Mouse (Mus musculus): ENCODE data around the gene Gpc3.

Gene Gpc3

GRCm38 (mm10) chrX:52557489-52557888 lies 56.3 kb downstream of the Gpc3 start:
- CTCF ChIA-PET: no interaction called here

DNA sequence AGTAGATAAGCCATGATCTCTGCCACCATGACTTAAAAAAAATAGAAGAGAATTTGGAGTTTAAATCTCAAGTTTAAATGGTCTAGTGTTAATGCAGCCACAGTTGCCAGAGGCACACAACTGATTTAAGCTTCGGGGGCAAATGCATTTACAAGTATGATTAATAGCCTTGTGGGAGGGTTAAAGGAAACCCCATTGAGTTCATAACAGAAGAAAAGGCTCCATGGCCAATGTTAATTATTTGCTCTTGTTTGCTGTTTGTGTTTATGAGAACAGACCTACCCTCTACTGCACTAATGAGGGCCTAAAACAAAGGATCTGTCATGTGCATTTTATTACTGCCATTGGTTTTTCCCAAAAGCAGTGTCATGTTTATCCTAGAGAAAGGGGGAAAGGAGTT lies 62.5 kb downstream of the Gpc3 start:
- CTCF ChIA-PET: no interaction called here

- CTCF ChIA-PET: no interaction called here
These were observed 69.1 kb downstream of the Gpc3 start for GRCm38 (mm10) chrX:52544623-52545022.

- CTCF ChIA-PET: no interaction called here
These were observed 76.5 kb downstream of the Gpc3 start for GRCm38 (mm10) chrX:52537282-52537681.

DNA sequence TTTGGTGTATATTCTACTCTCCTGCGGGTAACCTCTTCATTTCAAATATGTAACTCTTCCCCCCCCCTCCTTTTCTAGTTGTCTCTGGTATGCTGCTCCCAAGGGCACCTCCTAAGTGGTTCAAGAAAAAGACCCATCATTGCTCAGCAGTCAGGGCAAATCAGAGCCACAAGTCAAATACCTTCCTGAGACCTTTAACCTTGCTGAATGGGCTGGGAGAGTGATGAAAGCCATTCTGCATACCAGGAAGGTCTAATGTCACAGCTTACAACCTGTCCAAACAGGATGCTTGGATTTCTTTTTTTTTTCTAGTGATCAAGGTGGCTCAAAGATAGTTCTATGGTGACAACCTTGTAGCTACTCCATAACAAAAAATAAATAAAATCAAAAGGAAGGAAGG lies 80.0 kb downstream of the Gpc3 start:
- CTCF ChIA-PET: no interaction called here

DNA sequence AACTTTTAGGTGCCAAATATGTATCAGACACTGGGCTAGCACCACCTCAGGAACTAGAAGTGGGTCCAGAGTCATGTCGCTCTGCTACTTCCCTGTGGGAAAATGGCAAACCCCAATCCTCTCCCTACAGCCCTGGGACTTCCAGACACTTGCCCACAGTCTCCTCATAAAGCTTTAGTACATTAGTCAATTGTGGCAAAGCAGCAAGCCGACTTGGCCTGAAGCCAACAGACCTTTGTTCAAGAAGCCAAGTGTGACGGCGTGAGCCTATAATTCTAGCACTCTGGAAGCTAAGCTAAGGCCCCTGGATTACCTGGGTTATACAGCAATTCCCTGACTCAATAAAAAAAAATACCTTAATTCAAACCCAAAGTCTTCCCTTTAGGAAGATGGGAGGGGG lies 80.7 kb downstream of the Gpc3 start:
- CTCF ChIA-PET: no interaction called here

GRCm38 (mm10) chrX:52532124-52532523 lies 81.6 kb downstream of the Gpc3 start:
- CTCF ChIA-PET: no interaction called here

GRCm38 (mm10) chrX:52526086-52526485 lies 87.7 kb downstream of the Gpc3 start:
- CTCF ChIA-PET: no interaction called here

- CTCF ChIA-PET: no interaction called here
These were observed 88.6 kb downstream of the Gpc3 start for GRCm38 (mm10) chrX:52525132-52525531.

DNA sequence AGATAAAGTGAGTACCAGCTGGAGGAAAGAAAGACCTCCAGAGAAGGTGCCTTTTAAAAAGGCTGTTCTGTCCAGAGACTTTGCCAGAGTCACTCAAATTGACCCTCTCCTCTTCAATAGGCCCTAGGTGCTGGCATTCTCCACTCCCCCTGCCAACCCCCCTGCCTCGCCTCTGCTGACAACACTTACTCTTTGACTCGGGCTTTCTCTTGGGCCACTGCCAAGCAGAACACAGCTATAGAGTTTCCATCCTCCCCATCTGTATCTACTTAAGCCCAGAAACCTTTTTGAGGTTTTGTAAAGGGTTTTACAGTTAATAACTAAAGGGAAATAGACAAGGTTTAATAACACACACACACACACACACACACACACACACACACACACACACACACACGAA lies 99.2 kb downstream of the Gpc3 start:
- CTCF ChIA-PET: no interaction called here

GRCm38 (mm10) chrX:52511151-52511550 lies 102.6 kb downstream of the Gpc3 start:
- CTCF ChIA-PET: no interaction called here

DNA sequence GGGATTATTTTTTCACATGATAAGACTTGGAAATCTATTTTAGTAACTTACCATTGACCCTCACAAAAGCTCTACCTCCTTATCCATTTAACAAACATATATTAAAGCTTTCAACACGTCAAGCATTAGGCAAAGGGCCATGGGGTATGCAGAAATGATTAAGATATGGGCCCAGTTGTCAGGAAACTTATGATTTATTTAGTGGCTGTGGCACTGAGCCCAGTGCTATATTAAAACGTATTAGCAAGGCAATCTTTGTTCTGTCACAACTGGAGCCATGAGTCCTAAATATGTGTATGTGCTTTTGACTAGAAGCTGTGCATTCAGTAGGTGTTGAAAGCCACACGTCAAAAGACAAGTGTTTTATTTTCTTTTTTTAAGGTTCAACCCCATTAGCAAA lies 109.9 kb downstream of the Gpc3 start:
- CTCF ChIA-PET: no interaction called here

GRCm38 (mm10) chrX:52489461-52489860 lies 124.3 kb downstream of the Gpc3 start:
- CTCF ChIA-PET: no interaction called here

DNA sequence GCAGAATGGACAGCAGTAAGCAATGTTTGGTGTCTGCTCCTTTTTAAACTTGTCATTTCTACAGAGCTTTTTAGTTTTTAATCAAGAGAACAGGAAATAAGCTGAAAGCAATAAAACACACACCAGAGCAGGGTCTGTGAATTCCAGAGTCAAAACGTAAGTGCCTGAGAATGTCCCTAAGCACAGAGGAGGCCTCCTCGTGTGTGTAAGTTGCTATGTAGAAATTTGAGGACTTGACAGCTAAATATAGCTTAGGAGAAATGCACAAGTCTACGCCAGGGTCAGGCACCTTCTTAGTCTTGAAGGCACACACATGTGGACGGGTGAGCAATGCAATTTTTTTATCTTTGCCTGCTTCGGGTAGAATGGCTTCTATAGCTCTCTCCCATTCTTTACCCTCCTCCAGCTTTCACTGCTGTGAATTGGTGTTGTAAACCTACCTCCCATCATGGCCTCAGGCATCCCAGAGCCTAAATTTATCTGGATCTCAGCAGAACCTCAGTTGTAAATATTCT lies 158.6 kb downstream of the Gpc3 start:
- CTCF ChIA-PET: no interaction called here

GRCm38 (mm10) chrX:52453445-52454182 lies 160.1 kb downstream of the Gpc3 start:
- CTCF ChIA-PET: no interaction called here

DNA sequence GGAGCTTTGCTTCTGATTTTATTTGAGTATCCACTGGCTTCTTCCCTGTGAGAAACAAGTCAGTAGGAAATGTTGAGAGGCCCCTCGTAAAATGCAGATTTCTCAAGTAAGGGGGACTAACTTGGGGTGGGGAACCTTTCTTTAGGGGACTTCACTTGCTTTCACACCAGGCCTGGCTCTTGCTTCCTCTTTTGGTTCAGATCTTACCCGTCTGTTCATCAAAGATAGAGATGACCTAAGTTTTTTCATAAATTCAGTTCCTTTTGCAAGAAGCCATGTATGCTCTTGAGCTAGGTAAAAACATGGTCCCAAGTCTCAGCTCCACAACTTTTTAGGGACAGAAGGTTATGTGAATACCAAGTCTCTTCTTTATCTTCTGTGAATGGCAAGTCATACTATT lies 164.6 kb downstream of the Gpc3 start:
- CTCF ChIA-PET: interaction anchor here (0.6 kb wide), 1 partner anchor 243 kb away, joined by 8 read pairs; no protein-coding TSS in a partner anchor

DNA sequence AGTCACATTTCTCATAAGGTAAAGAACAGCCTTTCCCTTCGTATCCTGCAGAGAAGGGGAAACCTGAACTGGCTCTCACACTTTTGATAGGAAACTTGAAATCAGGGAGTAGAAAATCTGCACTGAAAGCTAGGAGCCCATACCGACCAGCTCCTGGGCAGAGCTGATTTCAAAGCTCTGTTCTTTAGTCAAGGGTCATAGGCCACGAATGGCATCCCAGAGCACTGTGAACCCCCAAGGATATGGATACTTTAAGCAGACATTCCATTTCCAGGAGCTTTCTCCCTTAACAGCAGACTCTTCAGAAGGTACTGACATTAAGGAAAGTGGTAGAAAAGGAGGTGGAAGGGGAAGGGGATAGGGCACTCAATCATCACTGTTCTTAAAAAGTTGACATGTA lies 165.3 kb downstream of the Gpc3 start:
- CTCF ChIA-PET: interaction anchor here (0.6 kb wide), 1 partner anchor 244 kb away, joined by 8 read pairs; no protein-coding TSS in a partner anchor

- CTCF ChIA-PET: no interaction called here
These were observed 167.2 kb downstream of the Gpc3 start for GRCm38 (mm10) chrX:52446530-52446929.

GRCm38 (mm10) chrX:52444977-52445376 lies 168.8 kb downstream of the Gpc3 start:
- CTCF ChIA-PET: no interaction called here

DNA sequence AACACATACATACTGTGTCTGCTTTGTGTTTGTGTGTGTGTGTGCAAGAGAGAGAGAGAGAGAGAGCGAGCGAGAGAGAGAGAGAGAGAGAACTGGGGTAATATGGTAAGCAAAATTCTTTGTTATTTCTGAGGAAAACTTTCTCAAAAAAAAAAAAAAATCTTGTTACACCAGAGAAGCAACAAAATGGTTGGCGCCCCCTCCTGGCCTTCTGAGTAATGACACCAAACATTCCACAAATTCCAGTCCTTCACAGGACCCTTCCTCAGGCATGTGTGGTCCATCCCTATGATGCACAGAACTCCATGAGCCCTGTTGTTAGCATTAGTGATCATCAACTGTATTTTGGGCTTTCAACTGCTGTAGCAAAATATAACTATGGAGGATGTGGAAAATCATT lies 172.0 kb downstream of the Gpc3 start:
- CTCF ChIA-PET: no interaction called here

DNA sequence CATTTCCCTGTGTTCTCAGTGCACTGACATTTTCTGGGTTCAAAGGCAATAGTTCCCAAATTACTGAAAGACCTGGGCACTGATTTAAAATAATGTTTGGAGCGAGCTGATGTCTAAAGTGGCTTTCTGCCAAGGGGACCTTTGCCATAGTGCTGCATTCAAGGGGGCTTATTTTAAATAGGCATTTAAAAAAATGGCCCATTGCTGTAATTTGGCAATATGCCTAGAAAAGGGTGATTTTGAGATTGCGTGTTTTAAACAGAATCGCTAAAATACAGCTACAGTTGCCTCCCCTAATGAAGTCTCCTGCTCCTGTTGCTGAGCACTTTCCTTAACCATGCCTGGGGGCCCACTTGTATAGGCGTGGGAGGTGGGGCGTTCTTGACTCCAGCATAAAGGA lies 174.3 kb downstream of the Gpc3 start:
- CTCF ChIA-PET: no interaction called here

- CTCF ChIA-PET: no interaction called here
These were observed 188.1 kb downstream of the Gpc3 start for GRCm38 (mm10) chrX:52425605-52426004.

GRCm38 (mm10) chrX:52419850-52420249 lies 193.9 kb downstream of the Gpc3 start:
- CTCF ChIA-PET: no interaction called here

GRCm38 (mm10) chrX:52412936-52413335 lies 200.8 kb downstream of the Gpc3 start:
- CTCF ChIA-PET: no interaction called here

Data from spleen, embryonic (tissue).